Mouse (Mus musculus) liver, embryonic 14.5 days (tissue): ENCODE results near the gene Plcd4.
A peak's percentile ranks its signal among the peaks of the same experiment; 100 is the strongest.

ENCODE experiments used
- CTCF ChIP-seq: IDR thresholded peaks from 2 replicates; pipeline ENCODE4 v1.5.1; 2016; ENCODE audit warnings: antibody characterized with exemption, low read depth, control low read depth
- EP300 ChIP-seq: IDR thresholded peaks from 2 replicates; pipeline ENCODE4 v1.6.1; 2016; ENCODE audit warnings: antibody characterized with exemption, low read depth

DNA sequence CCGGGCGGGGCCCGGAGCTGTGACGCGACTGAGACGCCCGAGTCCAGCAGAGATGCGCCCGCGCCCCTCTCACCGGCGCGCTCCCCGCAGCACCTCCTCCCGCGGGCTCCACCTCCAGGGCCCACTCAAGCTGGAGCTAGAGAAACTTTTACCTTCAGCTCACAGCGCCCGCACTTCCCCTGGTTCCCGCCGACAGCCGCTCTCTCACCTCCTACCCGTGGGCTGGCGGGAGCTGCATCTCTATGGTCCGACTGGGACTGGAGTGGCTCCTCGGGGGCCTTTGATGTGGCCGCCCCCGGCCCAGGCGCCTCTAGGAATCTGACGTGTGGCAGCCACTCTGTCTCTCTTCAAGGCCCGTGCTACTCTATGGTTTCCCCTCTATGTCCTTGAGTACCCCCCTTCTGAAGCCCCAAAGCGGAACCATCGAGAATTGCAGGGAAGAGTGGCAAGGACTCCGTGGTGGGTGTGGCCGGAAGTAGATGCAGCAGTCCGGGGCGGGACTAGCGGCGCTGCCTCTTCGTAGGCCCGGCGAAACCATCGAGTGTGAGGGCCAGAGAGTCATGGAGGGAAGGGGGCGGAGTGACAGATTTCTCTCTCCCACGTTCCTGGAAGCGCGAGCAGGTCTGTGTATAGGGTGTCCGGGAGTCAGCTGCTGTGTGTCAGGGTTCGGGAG, 45.2 kb downstream of the Plcd4 start, which contains the start of the genes Zfp142 and Bcs1l:
- TF ChIP-seq CTCF (peak; percentile 37), EP300 (no peak)
